ENCODE assay signal across 1 mouse cellular context in the genomic region with DNA sequence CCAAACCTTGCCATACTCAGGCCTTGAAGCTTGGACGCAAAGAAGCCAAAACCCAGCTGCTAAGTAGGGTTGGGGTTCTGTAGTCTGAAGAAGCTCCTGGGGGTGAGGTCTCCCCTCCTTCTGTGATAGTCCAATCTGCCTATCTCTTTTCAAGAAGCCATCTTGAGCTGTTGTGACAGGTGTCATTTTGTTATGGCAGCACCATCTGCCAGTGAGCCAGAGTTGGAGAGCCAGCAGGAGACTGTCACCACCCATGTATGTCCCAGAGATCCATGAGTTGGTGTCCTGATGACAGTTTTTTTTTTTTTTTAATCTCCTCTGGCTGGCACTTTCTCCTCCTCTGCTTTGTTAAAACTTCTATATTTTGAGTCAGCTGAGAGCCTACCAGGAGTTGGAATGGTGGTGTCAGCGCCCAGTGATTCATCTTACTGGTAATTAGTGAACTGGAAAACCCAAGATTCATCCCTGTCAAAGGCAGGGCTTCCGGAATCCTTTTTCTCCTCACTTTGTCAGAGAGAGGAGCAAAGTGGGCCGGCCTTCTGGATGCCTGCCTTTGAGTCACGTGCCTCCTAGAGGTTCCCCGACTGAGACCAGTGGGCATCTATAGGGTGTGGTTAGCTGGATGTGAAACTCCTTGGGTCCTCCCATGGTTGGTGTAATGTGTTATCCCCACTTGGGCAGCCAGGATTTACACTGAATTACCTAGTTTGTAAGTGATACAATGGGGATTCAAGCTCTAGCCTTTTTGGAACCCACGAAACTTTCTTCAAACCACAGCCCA.
A peak's percentile ranks its signal among the peaks of the same experiment; 100 is the strongest.
TF ChIP-seq lines count a peak whose summit lies in the region.

No protein-coding gene starts in this region.

TF ChIP-seq in CH12.LX, 34 proteins besides CTCF, POLR2A, EP300 and RAD21:
- TF ChIP-seq ETS1 (conservative IDR thresholded peaks at IDR 0.05; ENCODE audit: low read depth, low read length) (peak; percentile 12; the same call in 1 of the 2 replicates), CHD2 (IDR thresholded peaks at IDR 0.05; ENCODE audit: low read length) (no peak), IRF4 (IDR thresholded peaks at IDR 0.05; ENCODE audit: low read depth, low read length) (peak; percentile 36; the same call in 1 of the 2 replicates), USF2 (conservative IDR thresholded peaks at IDR 0.05; ENCODE audit: low read depth, low read length) (peak; percentile 70), USF1 (IDR thresholded peaks at IDR 0.05; ENCODE audit: low read depth, low read length) (peak; percentile 83), MEF2A (IDR thresholded peaks at IDR 0.05; ENCODE audit: borderline replicate concordance, low read depth, low read length) (no peak), ZNF384 (IDR thresholded peaks at IDR 0.05; ENCODE audit: low read depth, low read length) (0 out of 2 replicates have a peak, but pooled peaks have one; percentile 7), MAX (IDR thresholded peaks at IDR 0.05; ENCODE audit: low read length) (0 out of 2 replicates have a peak, but pooled peaks have one; percentile 56), BHLHE40 (IDR thresholded peaks at IDR 0.05; ENCODE audit: low read depth, low read length) (peak; percentile 94)
